Mouse (Mus musculus) large intestine, adult 2 months (tissue): ENCODE results near the gene Ttc21b. TPM values are rescaled to one million over a fixed set of nuclear protein-coding genes. Genes with fewer than 3 reads are reported as not detected.

Source experiments
- DNase-seq: peaks from one replicate; pipeline ENCODE4 v3.0.0-alpha.2; 2012; ENCODE audit warnings: low read depth, low spot score
- WGBS: fragments of 180-500 bp; shearing (Covaris S2); methylation state at CpG from one replicate; pipeline ENCODE4 v1.1.7; 2018; 5-methylcytosine and 5-hydroxymethylcytosine counted together
- polyA plus RNA-seq: library from polyadenylated mRNA; depleted of rRNA; stranded (reverse); fragments of >200 nt; gene quantifications from 2 replicates; pipeline ENCODE4 v1.2.3, GENCODE M21; 2012

Ttc21b gene
- polyA plus RNA-seq, 1 experiment: 0.88 TPM

- DNase-seq: no peak
- 79% methylated on average over 9 of the region's 9 CpGs for WGBS
Observed at GRCm38 (mm10) chr2:66177886-66178847, 78.2 kb downstream of the Ttc21b start.

DNA sequence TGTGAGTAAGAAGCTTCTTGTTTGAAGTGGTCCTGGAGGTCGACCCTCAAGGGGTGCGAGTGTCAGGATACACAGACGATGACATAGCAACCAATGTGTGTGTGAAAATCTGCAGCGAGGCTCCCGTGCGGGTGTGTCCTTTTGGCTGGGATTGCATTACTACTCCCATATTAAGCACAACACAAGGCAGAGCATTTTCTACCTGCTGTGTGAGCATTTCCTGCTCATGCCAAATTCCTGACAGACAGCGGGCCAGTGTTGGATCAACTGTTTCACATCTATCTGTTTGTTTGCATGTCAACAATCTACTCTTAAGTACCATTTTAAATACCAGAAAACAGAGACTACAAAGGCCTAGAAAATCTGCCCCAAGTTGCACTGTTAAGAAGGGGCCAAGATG is 79.4 kb downstream of the Ttc21b start:
- DNase-seq: no peak
- WGBS: 53% methylated on average over 7 of the region's 7 CpGs

DNA sequence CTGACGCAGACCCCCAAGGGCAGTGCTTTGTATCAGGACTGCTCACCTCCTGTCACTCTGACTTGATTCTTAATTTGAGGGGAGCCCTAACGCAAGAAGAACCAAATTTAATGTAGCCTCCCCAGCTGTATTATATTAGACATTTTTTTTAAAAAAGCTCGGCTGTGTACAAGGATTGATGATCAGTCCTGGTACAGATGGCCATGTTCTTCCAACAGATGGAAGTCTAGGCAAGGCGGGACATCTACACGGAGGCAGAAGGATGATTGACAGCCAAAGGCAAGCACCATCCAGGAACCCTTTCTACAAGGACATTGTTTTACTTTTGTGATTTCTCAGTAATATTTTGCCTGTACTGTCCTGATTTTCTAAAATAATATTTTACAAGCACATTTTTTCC is 83.3 kb downstream of the Ttc21b start:
- 86% methylated on average over 5 of the region's 5 CpGs for WGBS
- no peak for DNase-seq

GRCm38 (mm10) chr2:66171643-66172042 is 84.8 kb downstream of the Ttc21b start:
- no peak for DNase-seq
- 89% methylated on average over 3 of the region's 3 CpGs for WGBS

- WGBS: 64% methylated on average over 11 of the region's 11 CpGs
Observed at GRCm38 (mm10) chr2:66170721-66171120, 85.7 kb downstream of the Ttc21b start.

DNA sequence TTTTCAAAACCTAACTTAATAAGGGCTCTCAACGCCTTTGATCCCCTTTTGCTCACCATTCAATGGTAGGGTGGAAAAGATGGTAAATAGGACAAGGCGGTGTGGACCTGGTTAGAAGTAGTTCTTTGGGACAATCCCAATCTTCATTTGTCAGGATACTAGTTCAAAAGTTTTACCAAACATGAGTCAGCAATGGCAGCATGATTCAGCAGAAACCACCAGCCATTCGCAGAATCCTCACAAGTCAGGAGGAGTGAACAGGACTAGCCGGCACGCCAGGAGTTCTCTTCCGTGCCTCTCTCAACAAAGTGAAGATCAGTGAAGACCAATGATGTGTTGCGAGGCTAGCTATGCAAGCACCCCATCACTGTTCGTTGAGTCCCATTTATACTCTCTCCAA is 91.4 kb downstream of the Ttc21b start:
- no peak for DNase-seq
- 95% methylated on average over 8 of the region's 8 CpGs for WGBS

More at GRCm38 (mm10) chr2:66170721-66171120, 85.7 kb downstream of the Ttc21b start:
- DNase-seq: no peak

DNA sequence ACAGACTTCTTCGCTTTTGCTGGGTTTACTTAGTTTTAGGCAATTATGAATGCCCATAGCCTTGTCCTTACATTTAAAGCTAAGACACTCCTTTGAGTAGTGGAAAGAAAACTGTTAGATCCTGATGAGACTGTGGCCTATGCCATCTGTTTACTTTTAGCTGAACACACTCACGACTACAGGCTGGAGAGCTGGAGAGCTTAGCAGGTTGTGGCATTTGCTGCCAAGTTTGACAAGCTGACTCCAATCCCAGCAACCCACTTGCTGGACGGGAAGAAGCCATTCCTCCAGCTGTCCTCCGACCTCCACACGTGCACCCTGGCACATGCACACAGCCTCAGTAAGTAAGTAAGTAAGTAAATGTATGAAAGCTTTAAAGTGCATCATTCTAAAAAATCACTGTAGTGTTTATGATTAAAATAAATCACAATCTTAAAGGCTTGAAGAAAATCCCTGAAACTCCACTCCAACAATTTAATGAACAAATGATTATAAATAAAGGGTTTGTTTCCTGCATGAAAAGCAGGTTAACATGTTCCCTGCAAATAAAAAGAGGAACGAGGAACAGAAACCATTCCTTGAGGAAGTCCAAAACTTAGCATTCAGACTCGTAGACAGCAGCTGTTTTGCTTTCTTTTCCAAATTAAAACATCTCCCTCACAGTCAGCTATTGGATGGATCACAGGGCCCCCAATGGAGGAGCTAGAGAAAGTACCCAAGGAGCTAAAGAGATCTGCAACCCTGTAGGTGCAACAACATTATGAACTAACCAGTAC is 98.1 kb downstream of the Ttc21b start:
- 43% methylated on average over 7 of the region's 7 CpGs for WGBS
- no peak for DNase-seq

DNA sequence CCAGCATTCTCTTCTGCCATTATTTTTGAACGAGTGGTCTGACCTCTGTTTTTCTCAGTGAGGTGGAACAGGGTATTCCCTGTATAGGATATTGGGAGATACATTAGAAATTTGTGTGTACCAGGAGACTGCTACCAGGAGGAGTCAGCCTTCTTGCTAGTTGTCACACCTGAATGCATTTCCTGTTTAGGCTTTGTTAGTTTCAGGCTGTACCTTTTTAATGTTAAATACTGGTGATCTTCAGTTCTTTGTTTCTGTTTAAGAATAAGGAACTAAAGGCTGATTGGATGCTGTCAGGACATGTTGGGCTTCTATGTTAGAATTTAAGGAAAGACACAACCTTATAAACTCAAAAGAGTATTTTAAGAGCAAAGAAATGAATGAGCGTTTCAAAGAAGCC is 105.0 kb downstream of the Ttc21b start:
- WGBS: 83% methylated on average over 2 of the region's 2 CpGs
- no peak for DNase-seq

- DNase-seq: no peak
- 51% methylated on average over 3 of the region's 3 CpGs for WGBS
Observed at GRCm38 (mm10) chr2:66150531-66150930, 105.9 kb downstream of the Ttc21b start.

DNA sequence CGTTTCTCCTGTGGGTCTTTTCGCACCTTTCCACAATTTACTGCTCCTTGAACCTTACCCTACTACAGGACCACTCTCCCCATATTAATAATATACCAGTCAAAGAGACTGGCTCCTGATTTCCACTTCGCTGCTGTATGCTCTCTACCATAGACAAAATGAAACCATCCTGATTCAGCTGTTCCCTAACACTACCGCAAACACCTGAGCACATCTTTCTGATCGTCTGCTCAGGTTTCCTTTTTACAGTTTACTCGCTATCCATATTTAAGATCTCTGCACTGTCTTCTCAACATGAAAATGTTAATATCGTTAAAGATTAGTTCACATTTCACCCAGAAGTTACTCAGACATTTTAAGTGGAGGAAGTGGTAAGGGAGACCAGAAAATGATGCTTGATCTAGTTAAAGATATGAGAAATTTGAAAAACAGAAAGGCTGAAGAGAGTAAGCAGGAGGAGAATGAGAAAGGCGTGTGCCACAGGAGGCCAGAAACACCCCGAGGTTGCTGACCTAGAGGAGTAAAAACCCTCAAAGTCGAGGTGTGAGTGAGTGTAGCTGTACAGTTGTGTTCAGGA is 107.7 kb downstream of the Ttc21b start:
- 71% methylated on average over 10 of the region's 10 CpGs for WGBS

DNA sequence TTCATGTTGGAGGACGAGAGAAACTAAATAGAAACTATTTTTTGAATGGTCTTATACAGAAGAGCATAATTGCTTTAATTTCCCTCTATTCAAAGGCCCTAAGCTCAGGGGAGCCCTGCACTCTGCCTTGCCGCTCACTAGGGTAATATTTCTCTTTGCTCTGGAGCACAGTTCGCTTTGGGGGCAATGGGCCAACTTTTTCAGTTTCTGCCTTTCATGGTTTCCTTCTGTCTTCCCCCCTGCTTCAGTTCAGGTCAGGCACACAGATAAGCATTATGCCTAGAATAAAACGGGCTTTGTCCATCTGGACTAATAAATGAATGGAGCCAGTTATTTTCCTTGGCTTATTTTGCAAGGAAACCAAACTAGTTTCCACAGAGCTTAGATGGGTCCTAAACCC is 109.9 kb downstream of the Ttc21b start:
- 58% methylated on average over 4 of the region's 4 CpGs for WGBS
- no peak for DNase-seq

More for the DNA sequence above, 107.7 kb downstream of the Ttc21b start:
- DNase-seq: no peak

GRCm38 (mm10) chr2:66144770-66145169 is 111.6 kb downstream of the Ttc21b start:
- peak; percentile 73 for DNase-seq
- WGBS: 5% methylated on average over 5 of the region's 5 CpGs

DNA sequence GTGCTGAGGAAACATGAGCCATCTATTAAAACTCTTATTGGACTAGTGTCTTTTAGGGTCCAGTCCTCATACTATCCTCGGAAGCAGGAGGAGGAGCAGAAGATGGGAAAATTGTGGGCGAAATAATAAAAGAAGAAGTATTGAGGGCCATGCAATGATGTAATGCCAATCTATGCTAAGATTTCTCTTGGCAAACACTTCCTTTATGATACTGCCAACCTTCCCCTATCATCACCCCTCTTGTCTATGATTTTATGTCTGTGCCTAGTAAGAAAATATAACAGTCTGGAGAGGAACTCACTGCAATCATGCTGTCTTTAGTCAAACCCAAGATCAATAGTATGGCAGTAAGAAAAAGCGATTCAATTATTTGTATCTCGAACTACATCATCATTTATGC is 113.1 kb downstream of the Ttc21b start:
- DNase-seq: no peak
- WGBS: 84% methylated on average over 4 of the region's 4 CpGs

DNA sequence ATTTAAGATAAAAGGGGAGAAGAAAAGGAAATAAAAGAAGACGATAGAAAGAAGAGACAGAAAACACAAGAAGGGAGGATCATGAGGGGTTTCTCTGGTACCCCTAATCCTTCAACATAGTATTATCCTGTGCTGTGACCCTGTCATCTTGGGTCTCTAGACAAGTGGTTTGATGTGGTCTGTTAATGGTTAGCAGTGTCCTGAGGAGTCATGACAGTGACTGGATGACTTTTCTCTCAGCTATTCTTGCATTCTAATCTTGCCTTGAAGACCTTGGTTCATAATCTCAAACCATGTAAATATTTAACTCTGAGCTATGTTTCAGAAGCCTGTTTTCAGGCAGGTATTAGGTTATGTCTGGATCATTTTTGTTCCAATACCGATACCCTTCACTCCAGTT is 113.7 kb downstream of the Ttc21b start:
- DNase-seq: no peak
- WGBS: 72% methylated on average over 2 of the region's 2 CpGs

GRCm38 (mm10) chr2:66142268-66142667 is 114.1 kb downstream of the Ttc21b start:
- no peak for DNase-seq
- WGBS: 94% methylated on average over 2 of the region's 2 CpGs

- no peak for DNase-seq
- WGBS: 71% methylated on average over 4 of the region's 4 CpGs
Observed at GRCm38 (mm10) chr2:66140246-66140645, 116.2 kb downstream of the Ttc21b start.
